Mouse (Mus musculus) bone marrow macrophage, adult 2 months (primary cell): ENCODE measurements around the gene Manba.

ENCODE experiments used
- CTCF ChIP-seq: IDR thresholded peaks from 2 replicates; pipeline ENCODE4 v1.5.1; 2012; ENCODE audit warnings: low read depth, mild to moderate bottlenecking, low read length, moderate library complexity
- POLR2A ChIP-seq: IDR thresholded peaks from 2 replicates; pipeline ENCODE4 v1.6.1; 2012; ENCODE audit warnings: mild to moderate bottlenecking, low read depth, low read length, borderline replicate concordance

GRCm38 (mm10) chr3:135563163-135563689 is 77.8 kb downstream of the Manba start:
- TF ChIP-seq POLR2A (no peak), CTCF (no peak)
